Mouse (Mus musculus): ENCODE measurements around the gene Traf2. TPM values are rescaled to one million over a fixed set of nuclear protein-coding genes. Genes with fewer than 3 reads are reported as not detected.

Gene Traf2
- polyA plus RNA-seq, 1 experiment from 2014 or later: 28.0 TPM

GRCm38 (mm10) chr2:25477541-25477940, 69.2 kb downstream of the Traf2 start:
- H3K4me3 ChIP-seq: no peak overlapping the region
- H3K27me3 ChIP-seq (replicated peaks): no peaks in the 10 kb centered on the region; the same call in 1 of the 2 replicates
- 89% methylated on average over 8 of the region's 8 CpGs for WGBS
- ATAC-seq (ENCODE audit: low FRiP score, low read depth): no peak
- no peak overlapping the region for H3K9ac ChIP-seq
- no peaks in the 10 kb centered on the region for H3K4me1 ChIP-seq
- no peak overlapping the region for H3K27ac ChIP-seq
- H3K9me3 ChIP-seq: no peaks in the 10 kb centered on the region
- H3K36me3 ChIP-seq: no peaks in the 10 kb centered on the region
- no peak overlapping the region for H3K4me2 ChIP-seq (replicated peaks)

- Histone ChIP-seq H3K9me3 (no peaks in the 10 kb centered on the region), H3K4me3 (no peak overlapping the region), H3K4me1 (peaks cover 7% of the 10 kb centered on the region; the same call in 1 of the 2 replicates), H3K4me2 (replicated peaks) (no peak overlapping the region), H3K9ac (no peak overlapping the region), H3K27me3 (replicated peaks) (no peaks in the 10 kb centered on the region; the same call in 1 of the 2 replicates), H3K27ac (no peak overlapping the region), H3K36me3 (no peaks in the 10 kb centered on the region)
- ATAC-seq (ENCODE audit: low FRiP score, low read depth): no peak
- 68% methylated on average over 2 of the region's 2 CpGs for WGBS
Observed at GRCm38 (mm10) chr2:25472550-25472949, 74.2 kb downstream of the Traf2 start.

GRCm38 (mm10) chr2:25469969-25470368, 76.8 kb downstream of the Traf2 start, which contains the start of gene Ptgds:
TSS of gene Ptgds (minus strand) at chr2:25470046.
- Histone ChIP-seq H3K9ac (no peak within 1 kb of the TSS), H3K4me1 (peaks cover 7% of the 10 kb centered on the region; the same call in 1 of the 2 replicates), H3K27ac (no peak within 1 kb of the TSS), H3K4me2 (replicated peaks) (no peak within 1 kb of the TSS), H3K27me3 (replicated peaks) (no peaks in the 10 kb centered on the region), H3K9me3 (no peaks in the 10 kb centered on the region), H3K4me3 (no peak within 1 kb of the TSS), H3K36me3 (no peaks in the 10 kb centered on the region)
- WGBS: 55% methylated on average over 6 of the region's 6 CpGs
- no peak for ATAC-seq (ENCODE audit: low FRiP score, low read depth)

GRCm38 (mm10) chr2:25468962-25469915, 77.5 kb downstream of the Traf2 start:
- H3K36me3 ChIP-seq: no peaks in the 10 kb centered on the region
- H3K27me3 ChIP-seq (replicated peaks): no peaks in the 10 kb centered on the region
- 0 out of 2 replicates have a peak, but pooled peaks have one; percentile 44 for ATAC-seq (ENCODE audit: low FRiP score, low read depth)
- 72% methylated on average over 10 of the region's 10 CpGs for WGBS
- H3K4me3 ChIP-seq: no peak overlapping the region
- H3K4me2 ChIP-seq (replicated peaks): no peak overlapping the region
- no peak overlapping the region for H3K27ac ChIP-seq
- H3K9me3 ChIP-seq: no peaks in the 10 kb centered on the region
- H3K4me1 ChIP-seq: peaks cover 7% of the 10 kb centered on the region; the same call in 1 of the 2 replicates
- no peak overlapping the region for H3K9ac ChIP-seq

Other genes starting within 250 kb of the Traf2 start
- 8.1 and 11.3 TPM in 2 replicates for gene Grin1, start 227.8 kb downstream of the Traf2 start, polyA plus RNA-seq (2016; fragmentation: Nextera tagmentation; extraction: Ambion mirVana)
- gene Man1b1, start 214.6 kb downstream of the Traf2 start, polyA plus RNA-seq (2016; fragmentation: Nextera tagmentation; extraction: Ambion mirVana): 70.3 and 71.7 TPM in 2 replicates
- 21.2 and 24.5 TPM in 2 replicates for gene Dpp7, start 190.6 kb downstream of the Traf2 start, polyA plus RNA-seq (2016; fragmentation: Nextera tagmentation; extraction: Ambion mirVana)
- gene Uap1l1, start 181.3 kb downstream of the Traf2 start, polyA plus RNA-seq (2016; fragmentation: Nextera tagmentation; extraction: Ambion mirVana): 5.6 and 7.2 TPM in 2 replicates
- gene Sapcd2, start 174.6 kb downstream of the Traf2 start, polyA plus RNA-seq (2016; fragmentation: Nextera tagmentation; extraction: Ambion mirVana): 38.1 and 39.5 TPM in 2 replicates
- gene Entpd2, start 151.1 kb downstream of the Traf2 start, polyA plus RNA-seq (2016; fragmentation: Nextera tagmentation; extraction: Ambion mirVana): 0.75 and 1.5 TPM in 2 replicates
- gene Npdc1, start 147.6 kb downstream of the Traf2 start, polyA plus RNA-seq (2016; fragmentation: Nextera tagmentation; extraction: Ambion mirVana): 241 and 266 TPM in 2 replicates
- 0.09 and 0.29 TPM in 2 replicates for gene Fut7, start 123.7 kb downstream of the Traf2 start, polyA plus RNA-seq (2016; fragmentation: Nextera tagmentation; extraction: Ambion mirVana)
- 10.0 and 10.2 TPM in 2 replicates for gene Abca2, start 118.2 kb downstream of the Traf2 start, polyA plus RNA-seq (2016; fragmentation: Nextera tagmentation; extraction: Ambion mirVana)
- gene Clic3, start 90.1 kb downstream of the Traf2 start, polyA plus RNA-seq (2016; fragmentation: Nextera tagmentation; extraction: Ambion mirVana): 1.7 and 2.3 TPM in 2 replicates
- 49.5 and 52.5 TPM in 2 replicates for gene Paxx, start 85.8 kb downstream of the Traf2 start, polyA plus RNA-seq (2016; fragmentation: Nextera tagmentation; extraction: Ambion mirVana)
- gene Ptgds, start 76.9 kb downstream of the Traf2 start, polyA plus RNA-seq (2016; fragmentation: Nextera tagmentation; extraction: Ambion mirVana): 1.1 and 1.4 TPM in 2 replicates
- gene Lcn12, start 53.0 kb downstream of the Traf2 start, polyA plus RNA-seq (2016; fragmentation: Nextera tagmentation; extraction: Ambion mirVana): not detected in 2 replicates
- 107 and 118 TPM in 2 replicates for gene Fbxw5, start 46.2 kb downstream of the Traf2 start, polyA plus RNA-seq (2016; fragmentation: Nextera tagmentation; extraction: Ambion mirVana)
- gene C8g, start 45.2 kb downstream of the Traf2 start, polyA plus RNA-seq (2016; fragmentation: Nextera tagmentation; extraction: Ambion mirVana): 5.3 and 6.1 TPM in 2 replicates
- gene Edf1, start 10.9 kb upstream of the Traf2 start, polyA plus RNA-seq (2016; fragmentation: Nextera tagmentation; extraction: Ambion mirVana): 386 TPM in 2 replicates
- 1.7 and 4.8 TPM in 2 replicates for gene Mamdc4, start 27.9 kb upstream of the Traf2 start, polyA plus RNA-seq (2016; fragmentation: Nextera tagmentation; extraction: Ambion mirVana)
- 169 and 176 TPM in 2 replicates for gene Phpt1, start 28.3 kb upstream of the Traf2 start, polyA plus RNA-seq (2016; fragmentation: Nextera tagmentation; extraction: Ambion mirVana)
- gene Ajm1, start 34.8 kb upstream of the Traf2 start, polyA plus RNA-seq (2016; fragmentation: Nextera tagmentation; extraction: Ambion mirVana): 2.3 and 3.0 TPM in 2 replicates
- 78.3 and 82.5 TPM in 2 replicates for gene Rabl6, start 61.6 kb upstream of the Traf2 start, polyA plus RNA-seq (2016; fragmentation: Nextera tagmentation; extraction: Ambion mirVana)
- gene Ccdc183, start 70.7 kb upstream of the Traf2 start, polyA plus RNA-seq (2016; fragmentation: Nextera tagmentation; extraction: Ambion mirVana): 0.26 and 0.30 TPM in 2 replicates
- gene Tmem141, start 75.1 kb upstream of the Traf2 start, polyA plus RNA-seq (2016; fragmentation: Nextera tagmentation; extraction: Ambion mirVana): 22.7 and 24.9 TPM in 2 replicates
- 1.2 and 1.3 TPM in 2 replicates for gene Fcna, start 81.1 kb upstream of the Traf2 start, polyA plus RNA-seq (2016; fragmentation: Nextera tagmentation; extraction: Ambion mirVana)
- not detected in 2 replicates for gene Lcn8, start 106.2 kb upstream of the Traf2 start, polyA plus RNA-seq (2016; fragmentation: Nextera tagmentation; extraction: Ambion mirVana)
- not detected in 2 replicates for gene Lcn5, start 111.0 kb upstream of the Traf2 start, polyA plus RNA-seq (2016; fragmentation: Nextera tagmentation; extraction: Ambion mirVana)
- gene Lcn6, start 129.8 kb upstream of the Traf2 start, polyA plus RNA-seq (2016; fragmentation: Nextera tagmentation; extraction: Ambion mirVana): not detected in 2 replicates
- gene Lcn10, start 135.8 kb upstream of the Traf2 start, polyA plus RNA-seq (2016; fragmentation: Nextera tagmentation; extraction: Ambion mirVana): not detected in 2 replicates
- not detected in 2 replicates for gene Obp2a, start 153.1 kb upstream of the Traf2 start, polyA plus RNA-seq (2016; fragmentation: Nextera tagmentation; extraction: Ambion mirVana)
- gene Bmyc, start 159.8 kb upstream of the Traf2 start, polyA plus RNA-seq (2016; fragmentation: Nextera tagmentation; extraction: Ambion mirVana): 94.1 and 95.1 TPM in 2 replicates
- not detected in 2 replicates for gene Obp2b, start 190.1 kb upstream of the Traf2 start, polyA plus RNA-seq (2016; fragmentation: Nextera tagmentation; extraction: Ambion mirVana)
- gene Lcn3, start 218.6 kb upstream of the Traf2 start, polyA plus RNA-seq (2016; fragmentation: Nextera tagmentation; extraction: Ambion mirVana): not detected in 2 replicates
- not detected in 2 replicates for gene Lcn11, start 230.1 kb upstream of the Traf2 start, polyA plus RNA-seq (2016; fragmentation: Nextera tagmentation; extraction: Ambion mirVana)
- gene Gm13539, start 235.3 kb upstream of the Traf2 start, polyA plus RNA-seq (2016; fragmentation: Nextera tagmentation; extraction: Ambion mirVana): not detected in 2 replicates